Mouse (Mus musculus) CH12.LX (cell line): Measurements from ENCODE around the gene Mgat4b. TPM values are rescaled to one million over a fixed set of nuclear protein-coding genes. Genes with fewer than 3 reads are reported as not detected.

ENCODE experiments used
- DNase-seq: peaks from one replicate; pipeline ENCODE4 v3.0.0-alpha.2; 2013; ENCODE audit errors: extremely low read depth
- H3K27ac ChIP-seq: 2 replicates; pipeline ENCODE4 v1.5.1; 2012; ENCODE audit warnings: low read depth, mild to moderate bottlenecking, control low read depth, moderate library complexity; ENCODE audit not compliant: insufficient read depth
- H3K27me3 ChIP-seq: replicated peaks from 2 replicates; pipeline ENCODE3; 2012; ENCODE audit warnings: inconsistent platforms
- H3K36me3 ChIP-seq, 2 experiments: replicated peaks in 1 of 2; 2 replicates each; pipeline versions ENCODE3 to v1.6.1; 2012; ENCODE audit warnings: inconsistent platforms in 1 of 2, low read length in 1 of 2, mild to moderate bottlenecking in 1 of 2, mixed read lengths in 1 of 2, moderate library complexity in 1 of 2; ENCODE audit not compliant: control insufficient read depth in 1 of 2, insufficient read depth in 1 of 2
- H3K4me1 ChIP-seq, 2 experiments: 2 replicates each; pipeline ENCODE4 v1.6.1; 2012; ENCODE audit warnings: inconsistent platforms in 1 of 2, moderate library complexity in 1 of 2; ENCODE audit not compliant: insufficient read depth in 2 of 2, control insufficient read depth in 1 of 2
- H3K4me2 ChIP-seq: 2 replicates; pipeline ENCODE4 v1.6.1; 2012; ENCODE audit warnings: low read depth, mild to moderate bottlenecking, control low read depth; ENCODE audit not compliant: poor library complexity, insufficient read depth, severe bottlenecking
- H3K4me3 ChIP-seq, 3 experiments: fragments of 150-350 bp in 1 of 3; sonication (generic) in 1 of 3; replicated peaks in 1 of 3; 2 replicates each; pipeline versions ENCODE3 to v1.5.1; 2011 to 2012; ENCODE audit warnings: low read depth in 2 of 3, low read length in 2 of 3, mild to moderate bottlenecking in 2 of 3, moderate library complexity in 2 of 3, control low read depth in 1 of 3, improper control_type of control experiment in 1 of 3, inconsistent platforms in 1 of 3, mixed read lengths in 1 of 3; ENCODE audit not compliant: poor library complexity in 1 of 3
- H3K79me2 ChIP-seq: replicated peaks from 2 replicates; pipeline ENCODE4 v1.6.1; 2012; ENCODE audit warnings: mild to moderate bottlenecking, moderate library complexity; ENCODE audit not compliant: control insufficient read depth, poor library complexity, insufficient read depth, severe bottlenecking; ENCODE audit errors: extremely low read depth
- H3K9ac ChIP-seq: 2 replicates; pipeline ENCODE4 v1.6.1; 2012; ENCODE audit warnings: low read depth, mild to moderate bottlenecking, control low read depth, moderate library complexity; ENCODE audit not compliant: insufficient read depth
- H3K9me3 ChIP-seq: replicated peaks from 2 replicates; pipeline ENCODE3; 2012; ENCODE audit warnings: low read length, inconsistent platforms, mixed read lengths
- CHD1 ChIP-seq: IDR thresholded peaks from 2 replicates; pipeline ENCODE4 v1.6.1; 2012; ENCODE audit warnings: low read depth, low read length, improper control_type of control experiment, inconsistent platforms
- CHD2 ChIP-seq: IDR thresholded peaks from 2 replicates; pipeline ENCODE4 v1.6.1; 2011; ENCODE audit warnings: low read length, improper control_type of control experiment
- E2F4 ChIP-seq: IDR thresholded peaks from 2 replicates; pipeline ENCODE4 v1.6.1; 2011; ENCODE audit warnings: low read depth, low read length, improper control_type of control experiment; ENCODE audit not compliant: insufficient replicate concordance
- ELF1 ChIP-seq: IDR thresholded peaks from 2 replicates; pipeline ENCODE4 v1.6.1; 2014; ENCODE audit warnings: low read depth, mild to moderate bottlenecking, inconsistent platforms, low read length, improper control_type of control experiment
- EP300 ChIP-seq: IDR thresholded peaks from 2 replicates; pipeline ENCODE4 v1.6.1; 2011; ENCODE audit warnings: low read length, improper control_type of control experiment
- HCFC1 ChIP-seq: IDR thresholded peaks from 2 replicates; pipeline ENCODE4 v1.6.1; 2012; ENCODE audit warnings: low read depth, mild to moderate bottlenecking, inconsistent platforms, low read length, improper control_type of control experiment
- JUND ChIP-seq: conservative IDR thresholded peaks from 2 replicates; pipeline ENCODE4 v1.6.1; 2011; ENCODE audit warnings: low read depth, low read length, improper control_type of control experiment
- KAT2A ChIP-seq: IDR thresholded peaks from 2 replicates; pipeline ENCODE4 v1.6.1; 2012; ENCODE audit warnings: low read length, improper control_type of control experiment, inconsistent platforms; ENCODE audit not compliant: insufficient replicate concordance
- MAFK ChIP-seq: IDR thresholded peaks from 2 replicates; pipeline ENCODE4 v1.6.1; 2011; ENCODE audit warnings: low read length, improper control_type of control experiment; ENCODE audit not compliant: insufficient replicate concordance
- MAX ChIP-seq: IDR thresholded peaks from 2 replicates; pipeline ENCODE4 v1.6.1; 2011; ENCODE audit warnings: low read length, improper control_type of control experiment
- MAZ ChIP-seq: IDR thresholded peaks from 2 replicates; pipeline ENCODE4 v1.6.1; 2012; ENCODE audit warnings: low read depth, mild to moderate bottlenecking, inconsistent platforms, low read length, improper control_type of control experiment, moderate library complexity
- MYC ChIP-seq: IDR thresholded peaks from 2 replicates; pipeline ENCODE4 v1.6.1; 2011; ENCODE audit warnings: low read depth, mild to moderate bottlenecking, improper control_type of control experiment, low read length
- NELFE ChIP-seq: IDR thresholded peaks from 2 replicates; pipeline ENCODE4 v1.6.1; 2011; ENCODE audit warnings: low read depth, low read length, improper control_type of control experiment
- NRF1 ChIP-seq: IDR thresholded peaks from 2 replicates; pipeline ENCODE4 v1.6.1; 2014; ENCODE audit warnings: low read depth, mild to moderate bottlenecking, inconsistent platforms, low read length, improper control_type of control experiment, moderate library complexity
- PAX5 ChIP-seq: IDR thresholded peaks from 2 replicates; pipeline ENCODE4 v1.6.1; 2012; ENCODE audit warnings: low read length, inconsistent platforms, mixed read lengths
- POLR2A ChIP-seq: IDR thresholded peaks from 2 replicates; pipeline ENCODE4 v1.6.1; 2011; ENCODE audit warnings: low read depth, mild to moderate bottlenecking, improper control_type of control experiment, low read length
- POLR2AphosphoS2 ChIP-seq: IDR thresholded peaks from 2 replicates; pipeline ENCODE4 v1.6.1; 2011; ENCODE audit warnings: low read depth, low read length, improper control_type of control experiment
- SIN3A ChIP-seq: IDR thresholded peaks from 2 replicates; pipeline ENCODE4 v1.6.1; 2012; ENCODE audit warnings: low read length, improper control_type of control experiment, inconsistent platforms
- SMC3 ChIP-seq: IDR thresholded peaks from 2 replicates; pipeline ENCODE4 v1.6.1; 2011; ENCODE audit warnings: low read depth, low read length, improper control_type of control experiment
- TBP ChIP-seq: conservative IDR thresholded peaks from 2 replicates; pipeline ENCODE4 v1.6.1; 2011; ENCODE audit warnings: low read depth, low read length, improper control_type of control experiment
- USF1 ChIP-seq: IDR thresholded peaks from 2 replicates; pipeline ENCODE4 v1.6.1; 2014; ENCODE audit warnings: low read depth, mild to moderate bottlenecking, inconsistent platforms, low read length, improper control_type of control experiment
- ZC3H11A ChIP-seq: IDR thresholded peaks from 2 replicates; pipeline ENCODE4 v1.6.1; 2012; ENCODE audit warnings: low read depth, mild to moderate bottlenecking, inconsistent platforms, low read length, improper control_type of control experiment
- dilution Hi-C: fragments of 300-500 bp; cut with MboI; formaldehyde crosslinking; loops from 2 replicates; pipeline ENCODE4 v1.14.3; 2020; ENCODE audit warnings: low sequenced_read_pairs; ENCODE audit not compliant: extremely low pct_unique_long_range_greater_than_20kb, extremely low pct_ligation_motif_present
- in situ Hi-C: fragments of 300-500 bp; cut with MboI; formaldehyde crosslinking; loops from 3 replicates; pipeline ENCODE4 v1.14.3; 2019; ENCODE audit warnings: low sequenced_read_pairs, low pct_ligation_motif_present, low pct_unique_long_range_greater_than_20kb, mixed read lengths
- polyA plus RNA-seq: library from polyadenylated mRNA; unstranded; fragments of >175 nt; gene quantifications from 2 replicates; pipeline ENCODE4 v1.2.1, GENCODE M21; 2012; ENCODE audit warnings: low read depth; ENCODE audit not compliant: insufficient read length
- total RNA-seq, 2 experiments: library from RNA; depleted of rRNA; stranded (reverse); fragments of 300-350 nt in 1 of 2; fragments of >200 nt in 1 of 2; gene quantifications; 2 replicates each; pipeline ENCODE4 v1.2.3; 2012 to 2014

Mgat4b gene
- total and polyA plus RNA-seq, 3 experiments, result 4.6 to 27.4 (median 16.2) TPM

DNA sequence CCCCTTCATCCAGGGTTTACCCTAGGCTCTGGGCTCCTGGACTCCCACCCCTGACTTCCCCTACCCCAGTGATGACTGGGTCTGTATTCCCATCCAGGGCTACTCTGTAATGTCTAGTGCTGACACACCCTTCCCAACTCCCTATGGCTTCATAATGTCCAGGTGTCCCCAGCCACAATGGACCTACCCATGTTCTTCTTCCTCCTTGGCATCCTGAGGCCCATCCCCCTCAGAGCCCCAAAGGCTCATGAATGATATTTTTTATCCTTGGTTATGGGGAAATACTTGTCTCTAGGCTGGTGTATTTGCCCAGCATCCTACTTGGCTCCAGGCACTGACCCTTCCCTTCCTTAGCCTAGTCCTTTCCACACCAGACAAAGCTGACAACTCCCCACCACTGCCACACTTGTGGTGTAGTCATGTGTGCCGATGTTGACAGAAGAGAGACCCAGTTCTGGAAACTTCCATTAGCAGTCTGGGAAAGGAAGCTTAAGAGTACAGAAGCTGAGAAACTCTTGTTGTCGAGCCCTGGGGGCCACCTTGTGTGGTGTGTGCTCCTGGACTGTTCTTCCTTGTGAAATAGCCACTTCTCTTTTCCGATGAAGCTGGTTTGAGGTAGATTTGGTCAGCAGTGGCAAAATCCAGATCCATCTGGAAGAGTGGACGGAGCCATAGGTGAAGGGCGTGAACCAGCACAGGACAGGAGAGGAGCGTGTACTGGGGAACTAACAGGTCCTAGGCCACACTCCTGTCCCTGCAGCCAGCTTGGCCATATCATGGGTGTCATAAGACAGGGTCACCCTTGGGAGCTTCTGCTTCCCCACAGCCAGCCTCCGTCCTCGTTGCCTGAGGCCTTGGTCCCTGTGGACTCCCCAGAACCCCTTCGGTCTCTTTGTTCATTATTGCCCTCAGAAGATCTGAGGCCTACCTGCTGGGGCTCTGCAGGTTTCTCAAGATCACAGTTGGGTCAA is 28.4 kb downstream of the Mgat4b start:
- TF ChIP-seq SMC3, result no peak
- TF ChIP-seq MAFK, result no peak
- TF ChIP-seq EP300, result no peak
- TF ChIP-seq CHD2, result no peak
- TF ChIP-seq USF1, result no peak
- no peak for TF ChIP-seq KAT2A
- TF ChIP-seq POLR2AphosphoS2, result no peak
- no peak for TF ChIP-seq ELF1
- no peak overlapping the region for H3K4me2 ChIP-seq
- no peak for DNase-seq
- H3K4me3 ChIP-seq, result no peak overlapping the region
- no peaks in the 10 kb centered on the region for H3K79me2 ChIP-seq
- H3K9me3 ChIP-seq, result no peaks in the 10 kb centered on the region
- H3K36me3 ChIP-seq, result peaks cover 10 to 21% of the 10 kb centered on the region in 2 experiments
- peaks cover 14 to 31% of the 10 kb centered on the region in 2 experiments for H3K4me1 ChIP-seq
- no peak overlapping the region for H3K27ac ChIP-seq
- H3K27me3 ChIP-seq, result no peaks in the 10 kb centered on the region
- dilution Hi-C loops, result no loop called here
- H3K9ac ChIP-seq, result no peak overlapping the region
- in situ Hi-C loops, result no loop called here

- no peaks in the 10 kb centered on the region for H3K27me3 ChIP-seq
- H3K79me2 ChIP-seq, result no peaks in the 10 kb centered on the region
- no peak overlapping the region for H3K4me2 ChIP-seq
- H3K36me3 ChIP-seq, result peaks cover 0 to 8% of the 10 kb centered on the region in 2 experiments
- no peak for DNase-seq
- dilution Hi-C loops, result no loop called here
- H3K4me1 ChIP-seq, result peaks cover 14 to 31% of the 10 kb centered on the region in 2 experiments
- TF ChIP-seq MAX, result no peak
- TF ChIP-seq MAFK, result no peak
- TF ChIP-seq KAT2A, result no peak
- no peak for TF ChIP-seq MAZ
- no peak for TF ChIP-seq NELFE
- TF ChIP-seq SIN3A, result no peak
- no peak for TF ChIP-seq NRF1
- TF ChIP-seq HCFC1, result no peak
- TF ChIP-seq ELF1, result no peak
- TF ChIP-seq ZC3H11A, result no peak
- TF ChIP-seq JUND, result no peak
- TF ChIP-seq CHD2, result no peak
- TF ChIP-seq PAX5, result no peak
- TF ChIP-seq CHD1, result no peak
- TF ChIP-seq MYC, result no peak
- TF ChIP-seq POLR2A, result no peak
- no peak for TF ChIP-seq E2F4
- no peak for TF ChIP-seq TBP
- TF ChIP-seq, all 38 proteins: peak for 0
- in situ Hi-C loops, result no loop called here
- Histone ChIP-seq H3K9me3 (no peaks in the 10 kb centered on the region), H3K9ac (no peak overlapping the region), H3K4me3 (no peak overlapping the region), H3K27ac (no peak overlapping the region)
These were observed 29.7 kb downstream of the Mgat4b start for GRCm38 (mm10) chr11:50240235-50240911.
